Mouse (Mus musculus) bone marrow, adult 2 months (tissue): ENCODE results near the gene Cpxm1. TPM values are rescaled to one million over a fixed set of nuclear protein-coding genes. Genes with fewer than 3 reads are reported as not detected.

Experiments
- H3K27ac ChIP-seq: fragments of 200-500 bp; 2 replicates; pipeline ENCODE4 v1.5.1; 2012; ENCODE audit warnings: low read depth, mild to moderate bottlenecking, control low read depth, inconsistent platforms, low read length; ENCODE audit not compliant: control insufficient read depth, poor library complexity, insufficient read depth
- H3K4me1 ChIP-seq: fragments of 200-500 bp; 2 replicates; pipeline ENCODE4 v1.6.1; 2011; ENCODE audit warnings: low read length; ENCODE audit not compliant: control insufficient read depth, insufficient read depth
- H3K4me3 ChIP-seq: fragments of 200-500 bp; replicated peaks from 2 replicates; pipeline ENCODE3; 2011; ENCODE audit warnings: mild to moderate bottlenecking, low read depth, low read length, control low read depth; ENCODE audit not compliant: control insufficient read depth
- CTCF ChIP-seq: fragments of 200-500 bp; IDR thresholded peaks from 2 replicates; pipeline ENCODE4 v1.5.1; 2011; ENCODE audit warnings: low read length, control low read depth; ENCODE audit not compliant: control insufficient read depth, insufficient read depth
- POLR2A ChIP-seq: fragments of 200-500 bp; IDR thresholded peaks from 2 replicates; pipeline ENCODE4 v1.6.1; 2011; ENCODE audit warnings: low read depth, mild to moderate bottlenecking, control low read depth, low read length, borderline replicate concordance; ENCODE audit not compliant: control insufficient read depth
- WGBS: fragments of 180-500 bp; shearing (Covaris S2); methylation state at CpG from one replicate; pipeline ENCODE4 v1.1.7; 2018; 5-methylcytosine and 5-hydroxymethylcytosine counted together
- polyA plus RNA-seq: library from polyadenylated mRNA; stranded (reverse); fragments of >200 nt; gene quantifications from 2 replicates; pipeline ENCODE4 v1.2.4, GENCODE M21; 2011; ENCODE audit warnings: low replicate concordance; ENCODE audit not compliant: missing spikeins, insufficient read depth, insufficient read length

The Cpxm1 gene
- polyA plus RNA-seq, 1 experiment: 10.6 TPM

- no peak for TF ChIP-seq POLR2A
- TF ChIP-seq CTCF: peak; percentile 83
- Histone ChIP-seq H3K27ac (no peak overlapping the region), H3K4me3 (no peak overlapping the region), H3K4me1 (no peaks in the 10 kb centered on the region)
- WGBS: 27% methylated on average over 16 of the region's 16 CpGs
Observed at GRCm38 (mm10) chr2:130411558-130412495, 14.5 kb upstream of the Cpxm1 start.

GRCm38 (mm10) chr2:130408194-130408593 is 10.8 kb upstream of the Cpxm1 start:
- TF ChIP-seq POLR2A (no peak), CTCF (no peak)
- WGBS: 66% methylated on average over 6 of the region's 6 CpGs
- no peak overlapping the region for H3K27ac ChIP-seq
- H3K4me1 ChIP-seq: no peaks in the 10 kb centered on the region
- H3K4me3 ChIP-seq: no peak overlapping the region

- no peak within 1 kb of the TSS for H3K27ac ChIP-seq
- WGBS: 78% methylated on average over 2 of the region's 2 CpGs
- H3K4me3 ChIP-seq: no peak within 1 kb of the TSS
- TF ChIP-seq CTCF: no peak
- no peak for TF ChIP-seq POLR2A
- no peaks in the 10 kb centered on the region for H3K4me1 ChIP-seq
Observed at GRCm38 (mm10) chr2:130406178-130406577, 8.8 kb upstream of the Cpxm1 start, which contains the start of gene Tmem239. Gene Tmem239 (plus strand): TSS chr2:130406478.

- H3K4me1 ChIP-seq: no peaks in the 10 kb centered on the region
- H3K27ac ChIP-seq: no peak within 1 kb of the TSS
- 73% methylated on average over 1 of the region's 1 CpGs for WGBS
- TF ChIP-seq POLR2A: no peak
- TF ChIP-seq CTCF: no peak
- H3K4me3 ChIP-seq: no peak within 1 kb of the TSS
Observed at GRCm38 (mm10) chr2:130404939-130405338, 7.6 kb upstream of the Cpxm1 start, which contains the start of the genes Gm28372 and 1700020A23Rik. Gene Gm28372 (plus strand): TSS chr2:130405239. Gene 1700020A23Rik (plus strand): TSS chr2:130405259.

- no peak overlapping the region for H3K4me3 ChIP-seq
- H3K4me1 ChIP-seq: no peaks in the 10 kb centered on the region
- WGBS: 73% methylated on average over 4 of the region's 4 CpGs
- TF ChIP-seq POLR2A (no peak), CTCF (no peak)
- H3K27ac ChIP-seq: no peak overlapping the region
Observed at GRCm38 (mm10) chr2:130401891-130402290, 4.5 kb upstream of the Cpxm1 start.

- TF ChIP-seq POLR2A (no peak), CTCF (no peak)
- H3K4me1 ChIP-seq: no peaks in the 10 kb centered on the region
- 76% methylated on average over 1 of the region's 1 CpGs for WGBS
- no peak overlapping the region for H3K27ac ChIP-seq
- H3K4me3 ChIP-seq: no peak overlapping the region
Observed at GRCm38 (mm10) chr2:130400046-130400445, 2.7 kb upstream of the Cpxm1 start.

GRCm38 (mm10) chr2:130398091-130398490 is 717 bp upstream of the Cpxm1 start:
- no peaks in the 10 kb centered on the region for H3K4me1 ChIP-seq
- WGBS: 17% methylated on average over 14 of the region's 14 CpGs
- H3K27ac ChIP-seq: no peak overlapping the region
- no peak for TF ChIP-seq POLR2A
- no peak for TF ChIP-seq CTCF
- no peak overlapping the region for H3K4me3 ChIP-seq

GRCm38 (mm10) chr2:130395696-130396095 is 1.7 kb downstream of the Cpxm1 start:
- TF ChIP-seq POLR2A (no peak), CTCF (no peak)
- Histone ChIP-seq H3K4me1 (no peaks in the 10 kb centered on the region), H3K27ac (no peak overlapping the region), H3K4me3 (no peak overlapping the region)
- WGBS: 89% methylated on average over 11 of the region's 11 CpGs

- no peak for TF ChIP-seq POLR2A
- 68% methylated on average over 3 of the region's 3 CpGs for WGBS
- Histone ChIP-seq H3K4me3 (no peak overlapping the region), H3K4me1 (no peaks in the 10 kb centered on the region), H3K27ac (no peak overlapping the region)
Observed at GRCm38 (mm10) chr2:130392836-130393235, 4.5 kb downstream of the Cpxm1 start.
